Mouse (Mus musculus) gastrocnemius, postnatal 25 days (tissue): ENCODE measurements around the gene Flcn. TPM values are rescaled to one million over a fixed set of nuclear protein-coding genes. Genes with fewer than 3 reads are reported as not detected.

ENCODE experiments used
- DNase-seq: peaks from one replicate; pipeline ENCODE4 v3.0.0; 2022
- total RNA-seq, 2 experiments: library from RNA; stranded (reverse); gene quantifications; 1 replicate in 1 of 2; 2 replicates in 1 of 2; pipeline ENCODE4 v1.2.3; 2021

Flcn gene
- total RNA-seq, 2 experiments from 2014 or later = 30.8 to 46.1 TPM

DNA sequence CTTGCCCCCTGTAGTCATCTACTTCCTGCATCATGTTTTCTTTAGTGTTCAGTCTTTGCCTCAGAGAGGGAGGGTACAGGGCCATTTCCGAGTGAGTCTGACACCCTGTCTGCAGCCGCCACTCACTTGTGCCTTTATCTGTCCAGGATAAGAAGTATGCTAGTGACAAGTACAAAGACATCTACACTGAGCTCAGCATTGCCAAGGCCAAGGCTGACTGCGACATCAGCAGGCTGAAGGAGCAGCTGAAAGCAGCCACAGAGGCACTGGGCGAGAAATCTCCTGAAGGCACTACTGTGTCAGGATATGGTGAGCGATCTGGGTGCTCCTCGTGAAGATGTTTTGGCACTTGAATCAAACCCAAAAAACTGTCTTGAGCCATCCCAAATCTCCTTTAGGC is 40.1 kb downstream of the Flcn start:
- no peak for DNase-seq

DNA sequence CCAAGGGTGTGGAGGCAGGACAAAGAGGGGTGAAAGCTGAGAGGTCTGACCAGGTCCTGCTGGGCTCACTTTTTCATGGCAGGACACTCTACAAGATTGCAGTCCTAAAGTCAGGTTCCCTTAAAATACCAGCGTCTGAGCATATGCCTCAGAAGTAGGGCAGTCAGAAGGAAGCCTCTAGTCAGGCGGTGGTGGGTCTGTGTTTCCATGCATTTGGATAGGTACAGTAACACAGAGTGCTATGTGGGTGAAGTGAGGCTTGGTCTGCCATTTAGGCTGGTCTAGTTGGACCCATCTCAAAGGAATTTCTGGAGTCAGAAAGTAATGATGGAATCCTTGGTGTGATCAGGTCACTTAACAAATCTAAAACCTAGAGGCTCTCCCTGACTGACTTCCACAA is 40.5 kb downstream of the Flcn start:
- no peak for DNase-seq

DNA sequence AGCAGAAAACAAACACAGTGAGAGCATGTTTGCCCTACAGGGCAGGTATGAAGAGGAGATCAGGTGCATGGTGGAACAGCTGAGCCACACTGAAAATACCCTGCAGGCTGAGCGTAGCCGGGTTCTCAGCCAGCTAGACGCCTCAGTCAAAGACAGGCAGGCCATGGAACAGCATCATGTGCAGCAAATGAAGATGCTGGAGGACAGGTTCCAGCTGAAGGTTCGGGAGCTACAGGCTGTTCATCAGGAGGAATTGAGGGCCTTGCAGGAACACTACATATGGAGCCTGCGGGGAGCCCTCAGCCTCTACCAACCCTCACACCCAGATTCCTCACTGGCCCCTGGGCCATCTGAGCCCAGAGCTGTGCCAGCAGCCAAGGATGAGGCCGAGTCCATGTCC is 49.0 kb downstream of the Flcn start:
- DNase-seq = no peak

- no peak for DNase-seq
These were observed 50.2 kb downstream of the Flcn start for GRCm38 (mm10) chr11:59759626-59760025.

GRCm38 (mm10) chr11:59759178-59759577 is 50.6 kb downstream of the Flcn start:
- peak; percentile 40 for DNase-seq

GRCm38 (mm10) chr11:59758191-59758985 is 51.4 kb downstream of the Flcn start:
- DNase-seq = no peak

DNA sequence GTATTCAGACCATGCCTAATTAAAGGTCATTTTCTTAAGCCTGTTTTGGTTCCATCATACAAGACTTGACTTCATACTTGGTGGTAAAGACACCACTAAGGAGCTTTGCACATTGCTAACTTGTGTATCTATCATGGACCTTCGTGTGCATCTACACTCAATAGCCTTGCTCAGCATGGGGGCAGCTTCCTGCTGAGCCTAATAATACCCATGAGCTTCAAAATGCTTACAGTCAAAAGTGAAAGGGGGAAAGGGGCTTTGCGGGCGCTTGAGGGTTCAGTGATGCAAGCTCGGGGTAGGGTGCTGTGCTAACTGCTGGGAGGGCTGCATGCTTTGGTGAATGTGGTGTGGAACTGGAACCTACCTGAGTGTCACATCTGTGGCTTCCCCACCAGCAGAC is 53.5 kb downstream of the Flcn start:
- DNase-seq = no peak

DNA sequence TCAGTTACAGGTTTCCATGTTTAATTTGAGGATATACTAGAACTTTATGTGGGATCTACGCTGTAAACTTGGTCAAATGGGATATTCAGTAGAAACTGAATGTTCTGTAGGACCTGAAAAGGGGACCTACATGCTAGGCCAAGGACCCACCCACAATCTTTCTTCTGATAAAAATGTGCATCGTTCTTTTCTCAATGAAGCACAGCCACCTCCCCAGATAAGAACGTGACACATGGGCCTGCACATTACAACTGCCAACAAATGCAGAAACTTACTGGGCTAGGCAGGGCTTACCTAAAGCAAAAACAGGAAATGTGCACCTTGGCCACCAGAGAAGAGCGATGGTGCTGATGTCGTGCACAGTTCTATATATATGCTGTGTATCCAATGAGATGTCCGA is 55.3 kb downstream of the Flcn start:
- no peak for DNase-seq

DNA sequence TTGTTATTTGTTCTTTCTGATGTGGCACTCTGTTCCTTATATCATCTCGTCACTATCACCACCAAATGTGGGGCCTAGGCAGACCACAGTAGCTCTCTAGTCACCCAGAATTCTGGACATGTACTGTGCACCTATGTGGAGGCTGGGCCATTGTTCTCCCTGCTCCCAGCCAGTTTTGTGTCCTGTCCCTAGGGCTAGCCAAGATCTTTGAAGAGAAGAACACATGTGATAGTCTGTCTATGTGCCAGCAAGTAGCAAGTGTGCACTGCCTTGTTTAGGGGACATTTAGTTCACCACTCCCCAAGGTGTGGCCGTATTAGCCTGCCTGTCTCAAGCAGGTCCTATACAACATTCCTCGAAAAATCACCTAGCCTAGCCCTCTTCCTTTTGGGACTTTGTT is 60.8 kb downstream of the Flcn start:
- DNase-seq = no peak

GRCm38 (mm10) chr11:59746614-59747013 is 63.2 kb downstream of the Flcn start:
- DNase-seq = no peak

DNA sequence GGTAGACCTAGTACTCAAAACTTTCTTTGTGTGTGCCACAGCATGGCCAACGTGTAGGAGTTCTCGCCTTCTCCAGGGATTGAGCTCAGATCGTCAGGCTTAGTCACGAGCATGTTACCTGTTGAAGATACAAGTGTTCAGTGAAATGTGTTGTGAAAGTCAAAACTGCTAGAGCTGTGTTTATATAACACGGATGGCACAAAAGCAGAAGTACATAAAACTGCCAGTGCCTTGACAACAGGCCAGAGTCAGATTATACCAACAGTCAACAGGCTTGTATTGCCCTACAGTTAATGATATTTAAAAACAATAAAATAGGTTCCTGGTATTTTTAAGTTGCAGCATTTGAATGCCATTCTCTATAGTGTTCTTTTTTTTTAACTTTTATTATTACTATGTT is 64.0 kb downstream of the Flcn start:
- no peak for DNase-seq

- DNase-seq = no peak
These were observed 65.4 kb downstream of the Flcn start for GRCm38 (mm10) chr11:59744374-59744773.

- DNase-seq = no peak
These were observed 66.1 kb downstream of the Flcn start for GRCm38 (mm10) chr11:59743712-59744111.

- DNase-seq = no peak
These were observed 66.5 kb downstream of the Flcn start for GRCm38 (mm10) chr11:59743307-59743706.

DNA sequence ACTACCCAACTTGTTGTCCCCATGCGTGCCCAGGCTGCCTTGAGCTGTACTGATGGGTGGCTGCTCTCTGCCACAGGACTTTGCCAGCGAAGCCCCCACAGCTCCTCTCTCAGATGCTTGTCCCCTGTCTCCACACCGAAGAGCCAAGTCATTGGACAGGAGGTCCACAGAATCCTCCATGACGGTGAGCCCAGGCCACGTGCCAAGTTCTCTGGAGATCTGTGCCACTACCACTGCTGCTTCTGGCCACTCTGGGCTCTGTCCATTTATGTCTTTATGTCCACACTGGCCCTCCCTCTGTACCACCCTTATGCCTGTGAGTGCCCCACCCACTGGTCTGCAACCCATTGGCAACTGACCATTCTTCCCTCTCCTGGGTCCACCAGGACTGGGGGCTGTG is 67.9 kb downstream of the Flcn start:
- no peak for DNase-seq

Other genes starting within 250 kb of the Flcn start
- not detected for gene Olfr222, start 233.8 kb downstream of the Flcn start, total RNA-seq
- gene Olfr223, start 216.7 kb downstream of the Flcn start, total RNA-seq = not detected
- 10 to 100 TPM; 71.9 to 86.7 TPM for gene Mprip, start 148.7 kb downstream of the Flcn start, total RNA-seq
- gene Pld6, start 22.4 kb downstream of the Flcn start, total RNA-seq = not detected
- 10 to 100 TPM; 18.0 to 24.5 TPM for gene Nt5m, start 29.4 kb upstream of the Flcn start, total RNA-seq
- 10 to 100 TPM; 76.2 TPM for gene Cops3, start 29.8 kb upstream of the Flcn start, total RNA-seq
- 10 to 100 TPM; 15.6 to 16.0 TPM for gene Med9, start 138.2 kb upstream of the Flcn start, total RNA-seq
- 1 to 10 TPM in 1 of 2 experiments, under 1 TPM in 1; 0.56 to 3.6 TPM for gene Rasd1, start 154.9 kb upstream of the Flcn start, total RNA-seq
- 1 to 10 TPM; 2.6 to 3.7 TPM for gene Pemt, start 236.5 kb upstream of the Flcn start, total RNA-seq